8 mouse cellular contexts compared by ENCODE assay signal in the genomic region with DNA sequence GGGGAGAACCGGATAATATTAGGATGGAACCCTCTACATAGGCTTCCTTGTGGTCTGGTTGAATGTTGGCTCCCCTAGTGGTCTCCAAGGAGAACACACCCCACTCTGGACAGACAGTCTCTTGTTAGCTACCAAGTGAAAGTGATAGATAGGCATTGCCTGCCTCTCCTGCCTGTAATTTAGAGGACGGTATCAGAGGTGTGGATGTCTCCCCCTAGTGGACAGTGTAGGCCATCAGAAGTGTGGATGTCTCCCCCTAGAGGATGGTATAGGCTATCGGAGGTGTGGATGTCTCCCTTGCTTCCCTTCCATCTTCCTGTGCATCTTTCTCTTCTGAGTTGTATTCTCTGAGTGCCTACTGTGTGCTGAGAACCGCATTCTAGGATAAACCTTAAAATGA. TPM values are rescaled to one million over a fixed set of nuclear protein-coding genes. Genes with fewer than 3 reads are reported as not detected.
DNase-seq lines count a peak whose midpoint lies in the region; ATAC-seq and TF ChIP-seq lines count a peak whose summit lies in the region.

No protein-coding gene starts in this region.

- no peaks in the 10 kb centered on the region for H3K9me3 ChIP-seq in kidney, embryonic 14.5 days (ENCODE audit: control insufficient read depth, low read length)
- H3K9me3 ChIP-seq in liver, embryonic 11.5 days (ENCODE audit: control insufficient read depth, low read length) = no peaks in the 10 kb centered on the region

- WGBS in kidney, embryonic 14.5 days = 21% methylated on average over 4 of the region's 4 CpGs
- WGBS in liver, embryonic 11.5 days = 21% methylated on average over 4 of the region's 4 CpGs

- peak; percentile 80 for ATAC-seq in kidney, embryonic 14.5 days (ENCODE audit: low FRiP score, low TSS enrichment)
- ATAC-seq in liver, embryonic 11.5 days (replicated peaks; ENCODE audit: low FRiP score) = peak; percentile 81

- intact Hi-C loops in gastrocnemius, adult 2 months (cut with DNase I) = no loop called here

- TF ChIP-seq CTCF in gastrocnemius, adult 2 months (IDR thresholded peaks at IDR 0.05) = peak; percentile 93

- H3K36me3 ChIP-seq in kidney, embryonic 14.5 days (ENCODE audit: control insufficient read depth, insufficient read depth, low read length) = no peaks in the 10 kb centered on the region
- no peaks in the 10 kb centered on the region for H3K36me3 ChIP-seq in liver, embryonic 11.5 days (ENCODE audit: control insufficient read depth, insufficient read depth, low read length)

- DNase-seq in B cell, adult 2 months = peak; percentile 79 to 84
- peak; percentile 82 for DNase-seq in T-cell, adult 2 months (ENCODE audit: low spot score)
- DNase-seq in cerebellum, postnatal 25 days = peak; percentile 36 to 58
- DNase-seq in gastrocnemius, adult 2 months = peak; percentile 51
- peak; percentile 44 for DNase-seq in liver, embryonic 11.5 days (ENCODE audit: low spot score)
- DNase-seq in naive thymus-derived CD4-positive, alpha-beta T cell, adult 2 months (ENCODE audit: low read depth) = peak; percentile 93
- peak; percentile 67 for DNase-seq in testis, postnatal 10 days (ENCODE audit: low spot score)

- H3K27ac ChIP-seq in gastrocnemius, adult 2 months = no peak overlapping the region
- no peak overlapping the region for H3K27ac ChIP-seq in kidney, embryonic 14.5 days (ENCODE audit: low read depth, low read length)
- H3K27ac ChIP-seq in liver, embryonic 11.5 days (ENCODE audit: low read depth, low read length) = no peak overlapping the region

- no peaks in the 10 kb centered on the region for H3K27me3 ChIP-seq in kidney, embryonic 14.5 days (ENCODE audit: control insufficient read depth, insufficient read depth, low read length)
- no peaks in the 10 kb centered on the region; the same call in 1 of the 2 replicates for H3K27me3 ChIP-seq in liver, embryonic 11.5 days (replicated peaks; ENCODE audit: control insufficient read depth, insufficient read depth, low read length)

- H3K9ac ChIP-seq in kidney, embryonic 14.5 days (ENCODE audit: low read depth, low read length) = no peak overlapping the region
- H3K9ac ChIP-seq in liver, embryonic 11.5 days (ENCODE audit: low read depth, low read length) = no peak overlapping the region

- H3K4me1 ChIP-seq in kidney, embryonic 14.5 days (ENCODE audit: control insufficient read depth, insufficient read depth, low read length) = no peaks in the 10 kb centered on the region
- no peaks in the 10 kb centered on the region for H3K4me1 ChIP-seq in liver, embryonic 11.5 days (replicated peaks; ENCODE audit: control insufficient read depth, insufficient read depth, low read length)

- no peak overlapping the region for H3K4me3 ChIP-seq in gastrocnemius, adult 2 months
- H3K4me3 ChIP-seq in kidney, embryonic 14.5 days (ENCODE audit: low read length) = no peak overlapping the region
- H3K4me3 ChIP-seq in liver, embryonic 11.5 days (ENCODE audit: low read depth, low read length) = no peak overlapping the region

- no peak overlapping the region for H3K4me2 ChIP-seq in kidney, embryonic 14.5 days (replicated peaks; ENCODE audit: low read depth, low read length)
- H3K4me2 ChIP-seq in liver, embryonic 11.5 days = no peak overlapping the region

RNA-seq across cellular contexts. Expression of gene Ddost, which starts 21.7 kb away (rescaled TPM):
- 10 to 100 TPM; 29.1 to 34.3 TPM for total RNA-seq in gastrocnemius, adult 2 months (2021)
- 299 and 332 TPM in 2 replicates for polyA plus RNA-seq in kidney, embryonic 14.5 days (2014; fragmentation: Nextera tagmentation; extraction: Ambion mirVana)
- 276 and 295 TPM in 2 replicates for polyA plus RNA-seq in liver, embryonic 11.5 days (2014; fragmentation: Nextera tagmentation; extraction: Ambion mirVana)

RNA-seq across cellular contexts. Expression of gene Kif17, which starts 32.6 kb away (rescaled TPM):
- total RNA-seq in gastrocnemius, adult 2 months (2021) = under 1 TPM in 1 of 2 experiments, not detected in 1; 0.11 TPM
- polyA plus RNA-seq in kidney, embryonic 14.5 days (2014; fragmentation: Nextera tagmentation; extraction: Ambion mirVana) = 0.81 and 0.99 TPM in 2 replicates
- 0.34 and 0.58 TPM in 2 replicates for polyA plus RNA-seq in liver, embryonic 11.5 days (2014; fragmentation: Nextera tagmentation; extraction: Ambion mirVana)

RNA-seq across cellular contexts. Expression of gene Sh2d5, which starts 32.6 kb away (rescaled TPM):
- under 1 TPM in 1 of 2 experiments, not detected in 1; 0.28 TPM for total RNA-seq in gastrocnemius, adult 2 months (2021)
- 0.47 and 0.60 TPM in 2 replicates for polyA plus RNA-seq in kidney, embryonic 14.5 days (2014; fragmentation: Nextera tagmentation; extraction: Ambion mirVana)
- polyA plus RNA-seq in liver, embryonic 11.5 days (2014; fragmentation: Nextera tagmentation; extraction: Ambion mirVana) = 0.81 and 0.99 TPM in 2 replicates

RNA-seq across cellular contexts. Expression of gene Pink1, which starts 43.3 kb away (rescaled TPM):
- total RNA-seq in gastrocnemius, adult 2 months (2021) = 100 to 1,000 TPM; 652 to 780 TPM
- polyA plus RNA-seq in kidney, embryonic 14.5 days (2014; fragmentation: Nextera tagmentation; extraction: Ambion mirVana) = 25.7 and 27.1 TPM in 2 replicates
- polyA plus RNA-seq in liver, embryonic 11.5 days (2014; fragmentation: Nextera tagmentation; extraction: Ambion mirVana) = 15.6 and 17.0 TPM in 2 replicates
